Mouse (Mus musculus): ENCODE measurements at regions not wholly inside any gene's neighbourhood (a gene's known extent, or its start where the extent isn't known, plus 50 kb on each side); places are given as distances from the start of the nearest gene placed in this dataset.
A peak's percentile ranks its signal among the peaks of the same experiment; 100 is the strongest.

DNA sequence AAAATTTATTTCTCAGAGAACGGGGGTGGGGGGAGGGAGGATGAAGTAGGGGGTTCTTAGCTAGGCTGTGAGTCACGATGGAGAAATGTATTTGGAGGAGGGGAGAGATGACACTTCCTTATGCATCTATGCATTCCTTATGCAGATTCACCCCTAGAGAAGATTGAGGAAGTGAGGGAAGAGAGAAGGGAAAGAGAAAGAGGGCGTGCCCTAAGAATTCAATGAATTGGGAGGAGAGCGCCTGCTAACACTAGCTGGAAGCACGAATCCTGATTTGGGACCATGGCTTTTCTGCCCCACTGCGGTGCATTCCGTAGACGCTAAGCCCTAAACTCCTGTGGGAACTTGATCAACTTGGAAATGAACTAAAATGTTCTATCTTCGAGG lies 56.1 kb downstream of the Foxi3 start:
- DNase-seq (ENCODE audit: low spot score in 2 of 2) = no peak

DNA sequence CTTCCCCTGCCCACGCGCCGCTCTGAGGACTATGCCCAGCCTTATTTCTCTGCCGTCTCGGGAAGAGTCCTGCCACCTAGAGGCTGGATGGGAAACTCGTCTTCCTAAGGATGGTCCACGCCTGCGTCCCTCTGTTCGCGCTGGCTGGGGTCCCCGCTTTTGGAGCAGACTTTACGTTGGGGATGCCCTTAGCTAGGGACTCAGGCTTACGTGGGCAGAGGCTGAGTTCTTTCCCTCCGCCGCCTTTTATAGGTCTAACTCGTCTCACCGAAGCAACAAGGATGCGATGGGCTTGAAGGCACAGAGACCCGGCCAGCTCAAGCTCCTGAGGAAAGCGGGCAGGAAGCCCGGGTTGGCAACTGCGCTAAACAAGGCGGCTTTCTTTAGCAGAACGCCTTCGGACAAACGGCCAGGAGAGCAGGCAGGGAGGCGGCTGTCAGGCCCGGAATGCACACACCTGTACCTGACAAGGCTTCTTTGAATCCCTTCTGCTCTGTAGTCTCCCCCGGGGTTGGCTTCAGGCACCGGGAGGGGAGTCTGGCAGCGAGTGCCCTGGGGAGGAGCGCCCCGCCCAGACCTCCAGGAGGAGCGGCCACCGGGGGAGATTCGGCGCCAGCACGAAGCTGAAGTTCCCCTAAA lies 56.6 kb downstream of the Foxi3 start:
- peak in 1 of 2 experiments; percentile 18 for DNase-seq (ENCODE audit: low spot score in 2 of 2)

DNA sequence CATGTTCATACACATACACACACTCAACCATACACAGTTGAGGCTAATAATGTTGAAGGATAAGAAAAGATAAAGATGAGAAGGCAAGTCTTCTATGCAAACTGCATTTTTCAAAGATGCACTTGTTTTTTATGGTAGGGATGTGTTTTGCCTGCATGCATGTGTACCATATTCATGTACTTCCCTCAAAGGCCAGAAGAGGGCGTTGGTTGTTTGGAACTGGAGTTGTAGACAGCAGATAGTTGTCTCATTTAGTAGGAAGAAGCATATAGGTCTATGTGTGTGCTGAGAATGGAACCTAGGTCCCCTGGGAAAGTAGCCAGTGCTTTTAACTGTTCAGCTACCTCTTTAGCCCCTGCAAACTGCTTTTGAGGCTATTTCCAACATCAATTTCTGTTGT lies 60.1 kb downstream of the Foxi3 start:
- no peak for DNase-seq (ENCODE audit: low spot score in 2 of 2)

DNA sequence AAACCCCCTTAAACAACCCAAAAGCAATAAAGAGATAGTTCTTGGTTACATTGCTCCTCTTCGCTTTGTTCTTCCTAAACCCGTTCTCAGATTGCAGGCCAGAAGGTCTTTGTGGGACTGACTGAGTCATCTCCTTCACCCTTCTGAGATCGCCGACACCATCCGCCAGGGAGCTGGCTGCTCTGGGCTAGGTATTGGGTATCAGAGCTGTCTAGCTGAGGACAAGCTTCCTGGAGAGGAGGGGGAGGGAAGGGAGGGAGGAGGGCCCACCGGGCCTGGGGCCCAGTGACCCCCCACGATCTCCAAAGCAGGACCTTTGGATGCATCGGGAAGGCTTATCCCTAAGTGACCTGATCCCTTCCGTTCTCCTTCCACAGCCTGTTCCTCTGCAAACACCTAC lies 65.0 kb downstream of the Foxi3 start:
- no peak for DNase-seq (ENCODE audit: low spot score in 2 of 2)

DNA sequence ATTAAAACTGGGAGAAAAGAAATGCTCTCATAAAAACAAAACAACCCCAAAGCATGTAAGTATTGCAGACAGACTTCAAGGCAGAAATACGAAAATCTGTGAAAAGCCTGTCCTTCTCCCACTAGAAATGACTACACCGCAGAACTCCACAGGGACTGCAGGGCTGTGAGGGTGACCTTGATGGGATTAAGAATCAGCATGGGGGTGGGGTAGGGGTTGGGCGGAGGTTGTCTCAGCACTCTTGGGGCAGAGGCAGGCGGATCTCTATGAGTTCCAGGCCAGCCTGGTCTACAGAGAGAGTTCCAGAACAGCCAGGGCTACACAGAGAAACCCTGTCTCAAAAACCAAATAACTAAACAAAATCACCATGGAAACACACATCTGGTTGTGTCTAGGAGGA lies 69.1 kb downstream of the Foxi3 start:
- no peak for DNase-seq (ENCODE audit: low spot score in 2 of 2)

DNA sequence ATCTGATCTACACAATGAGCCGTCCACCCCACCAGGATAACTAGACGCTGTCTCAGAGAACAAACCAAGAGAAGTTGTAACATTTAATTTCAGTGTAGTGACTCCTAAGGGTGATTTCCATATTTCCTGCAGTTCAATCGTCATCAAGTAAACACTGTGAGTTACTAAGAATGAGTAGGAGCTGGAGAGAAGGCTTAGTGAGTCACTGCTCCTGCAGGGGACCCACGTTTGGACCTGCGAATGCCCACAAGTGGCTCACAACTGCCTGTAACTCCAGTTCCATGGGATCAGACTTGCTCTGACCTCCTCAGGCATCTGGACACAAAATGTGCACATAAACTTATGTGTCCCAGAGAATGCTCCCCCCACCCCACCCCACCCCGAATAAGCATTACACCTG lies 73.3 kb downstream of the Foxi3 start:
- DNase-seq (ENCODE audit: low spot score in 2 of 2) = no peak

DNA sequence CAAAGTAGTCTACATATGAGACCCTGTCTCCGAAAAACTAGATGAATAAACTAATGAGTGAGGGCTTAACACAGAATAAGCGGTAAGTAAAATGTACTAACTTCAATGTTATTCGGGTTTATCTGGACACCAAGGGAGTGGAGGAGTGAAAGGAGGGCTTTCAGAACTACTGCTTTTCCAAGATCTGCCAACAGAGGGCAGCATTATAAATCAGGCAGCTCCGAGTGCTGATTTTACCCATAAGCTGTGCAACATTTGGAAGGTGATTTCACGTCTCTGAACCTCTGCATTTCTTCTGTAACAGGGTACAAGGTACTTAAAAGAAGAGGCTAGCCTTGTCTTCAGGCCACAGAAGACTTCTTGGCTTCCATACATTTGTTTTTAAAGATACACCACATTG lies 74.2 kb downstream of the Foxi3 start:
- no peak for DNase-seq (ENCODE audit: low spot score in 2 of 2)

DNA sequence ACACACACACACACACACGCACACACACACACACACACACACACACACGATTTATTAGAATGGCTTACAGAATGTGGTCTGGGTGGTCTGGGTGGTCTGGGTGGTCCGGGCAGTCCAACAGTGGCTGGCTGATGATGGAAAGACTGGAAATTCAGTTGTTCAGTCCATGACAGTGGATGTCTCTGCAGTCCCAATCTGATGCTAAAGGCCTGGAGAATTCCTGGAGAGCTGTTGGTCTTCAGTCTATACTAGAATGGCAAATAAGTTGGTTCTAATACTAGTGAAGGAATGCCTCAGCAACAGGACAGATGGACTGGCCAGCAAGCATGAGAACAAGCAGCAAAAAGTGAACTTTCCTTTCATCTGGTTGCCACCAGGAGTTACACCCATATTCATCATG lies 87.9 kb downstream of the Foxi3 start:
- no peak for DNase-seq (ENCODE audit: low spot score in 2 of 2)

DNA sequence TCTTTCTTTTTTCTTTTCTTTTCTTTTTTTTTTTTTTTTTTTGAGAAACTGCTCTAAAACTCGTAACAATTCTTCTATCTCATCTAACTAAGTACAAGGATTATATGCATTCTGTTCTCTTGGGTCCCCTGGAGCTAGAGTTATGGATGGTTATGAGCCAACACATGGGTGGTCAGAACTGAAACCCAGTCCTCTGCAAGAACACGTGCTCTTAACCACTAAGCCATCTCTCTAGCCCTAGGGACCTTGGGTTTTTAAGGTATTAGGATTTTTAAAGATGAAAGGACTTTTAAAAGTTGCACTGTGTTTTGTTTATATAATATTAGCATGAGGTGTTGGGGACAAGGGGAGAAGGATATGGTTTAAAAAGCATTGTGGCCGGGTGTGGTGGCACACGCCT lies 88.9 kb downstream of the Foxi3 start:
- DNase-seq (ENCODE audit: low spot score in 2 of 2) = no peak

DNA sequence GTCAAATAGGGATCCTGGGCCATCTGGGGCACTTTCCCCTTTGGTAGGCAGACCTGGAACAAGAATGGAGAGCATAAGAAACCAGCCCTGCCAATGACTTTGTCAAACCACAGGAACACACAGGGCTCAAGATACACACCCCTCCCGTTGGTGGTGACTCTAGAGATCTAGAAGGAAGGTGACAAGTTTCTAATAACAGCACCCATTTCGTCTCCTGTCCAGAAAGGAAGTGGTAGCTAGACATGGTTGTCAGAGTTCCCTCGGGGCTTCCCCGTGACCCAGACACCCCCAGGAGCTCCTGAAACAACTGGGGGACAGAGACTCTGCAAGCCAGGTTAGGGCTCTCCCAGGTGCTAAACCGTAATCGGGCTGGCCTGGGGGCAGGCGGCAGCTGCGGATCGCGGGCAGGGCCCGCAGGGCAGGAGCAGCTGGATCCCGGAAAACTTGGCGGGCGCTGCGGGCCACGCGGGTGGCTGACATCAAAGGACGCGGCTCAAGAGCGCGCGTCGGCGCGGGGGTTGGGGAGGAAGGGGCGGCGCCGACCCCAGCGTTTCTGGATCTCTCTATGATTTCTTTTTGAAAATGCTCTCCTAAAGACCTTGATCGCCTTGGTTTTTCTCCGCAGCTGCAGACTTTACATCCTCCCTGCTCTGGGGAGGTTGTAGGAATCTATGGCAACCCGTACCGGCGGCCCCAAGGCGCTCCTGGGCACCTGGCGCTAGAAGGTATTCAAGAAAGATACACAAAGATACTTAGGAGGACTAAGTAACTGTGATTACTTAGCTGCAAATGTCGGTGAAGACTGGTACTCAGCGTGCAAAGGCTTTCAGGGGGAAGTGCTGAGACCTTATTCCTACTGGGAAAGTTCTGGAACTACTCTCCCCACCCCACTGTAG lies 92.1 kb downstream of the Foxi3 start:
- no peak for DNase-seq (ENCODE audit: low spot score in 2 of 2)

DNA sequence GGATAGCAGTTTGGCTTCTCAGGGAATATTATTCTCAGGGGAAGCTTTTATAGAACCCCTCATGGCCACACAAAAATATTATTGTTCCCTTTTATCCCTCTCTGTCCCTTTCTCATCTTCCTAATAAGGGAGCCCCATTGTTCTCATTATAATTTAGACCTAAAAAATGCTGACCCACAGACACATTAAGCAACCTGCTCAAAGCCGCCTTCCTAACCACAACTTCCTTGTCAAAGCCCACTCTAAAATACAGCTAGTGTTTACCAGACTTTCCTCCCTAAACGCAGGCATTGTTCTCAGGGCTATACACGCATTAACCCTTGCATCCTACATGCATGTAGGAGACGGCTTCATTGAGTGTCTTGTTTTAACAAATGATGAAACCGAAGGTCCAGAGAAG lies 93.9 kb downstream of the Foxi3 start:
- DNase-seq (ENCODE audit: low spot score in 2 of 2) = no peak

DNA sequence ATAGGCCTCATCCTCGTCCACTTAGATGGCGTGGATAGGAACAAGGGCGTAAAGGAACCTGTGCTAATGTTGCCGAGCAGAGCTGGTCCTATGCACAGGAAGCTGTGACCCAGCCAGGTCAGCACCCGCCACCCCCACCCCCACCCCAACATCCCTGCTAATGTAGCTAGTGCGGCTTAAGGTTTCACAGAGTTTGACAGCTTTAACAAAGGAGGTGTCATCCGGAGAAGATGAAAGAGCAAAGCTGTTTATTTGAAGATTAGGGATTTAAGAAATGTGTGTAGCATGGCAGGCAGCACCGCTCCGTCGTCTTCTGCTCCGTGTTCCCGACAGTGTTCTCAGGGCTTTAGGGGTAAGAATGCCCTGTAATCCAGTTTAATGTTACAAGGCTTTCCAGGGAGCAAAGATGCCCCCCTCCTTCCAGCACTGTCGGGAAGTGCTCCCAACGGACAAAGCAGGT lies 93.5 kb downstream of the Thnsl2 start:
- DNase-seq (ENCODE audit: low spot score in 2 of 2) = no peak

DNA sequence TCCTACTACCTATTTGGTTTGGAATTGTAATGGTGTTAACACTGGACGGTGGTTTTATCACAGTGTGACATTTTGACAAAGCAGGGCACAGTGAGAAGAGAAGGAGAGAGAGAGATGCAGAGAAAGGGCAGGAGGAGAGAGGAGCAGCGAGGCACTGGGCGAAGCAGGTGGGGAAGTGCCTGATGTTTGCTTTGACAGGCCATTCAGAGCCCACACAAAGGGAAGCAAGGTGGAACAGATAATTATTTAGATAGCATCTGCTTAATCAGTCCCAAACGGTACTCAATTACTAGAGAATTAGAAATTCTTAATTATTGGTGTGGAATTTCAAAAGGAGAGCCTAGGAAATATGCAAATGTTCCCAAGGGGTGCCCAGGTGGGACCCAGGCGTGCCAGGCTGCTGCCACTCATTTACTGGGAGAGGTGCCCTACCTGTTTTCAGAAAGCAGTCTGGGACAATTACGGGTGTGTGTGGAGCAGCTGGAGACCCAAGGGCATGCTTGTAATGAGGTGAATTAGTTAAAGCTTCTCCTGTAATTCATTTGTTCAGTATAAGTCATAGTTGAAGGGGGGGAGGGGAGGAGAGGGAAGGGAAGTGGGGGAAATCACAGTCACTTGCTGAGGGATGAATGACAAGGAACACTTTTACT lies 86.9 kb downstream of the Thnsl2 start:
- no peak for DNase-seq (ENCODE audit: low spot score in 2 of 2)

DNA sequence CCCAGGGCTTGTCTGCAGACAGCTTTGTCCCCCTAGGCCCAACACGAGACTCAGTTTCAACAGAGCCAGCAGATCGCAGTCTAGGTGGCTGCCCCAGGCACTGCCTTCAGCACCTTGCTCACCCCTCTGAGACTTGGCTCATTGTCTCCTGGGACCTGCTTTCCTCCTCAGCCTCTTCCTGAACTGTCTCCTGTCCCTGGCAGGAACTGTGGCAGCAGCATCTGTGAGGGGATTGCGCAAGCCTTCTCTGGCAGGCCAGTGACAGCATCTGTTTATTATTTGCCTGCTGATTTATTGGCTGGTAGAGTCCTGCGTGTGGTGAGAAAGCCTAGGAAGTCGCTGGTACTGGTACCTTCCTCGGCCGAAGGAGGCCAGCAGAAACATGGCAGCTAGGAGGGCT lies 84.1 kb downstream of the Thnsl2 start:
- no peak for DNase-seq (ENCODE audit: low spot score in 2 of 2)

DNA sequence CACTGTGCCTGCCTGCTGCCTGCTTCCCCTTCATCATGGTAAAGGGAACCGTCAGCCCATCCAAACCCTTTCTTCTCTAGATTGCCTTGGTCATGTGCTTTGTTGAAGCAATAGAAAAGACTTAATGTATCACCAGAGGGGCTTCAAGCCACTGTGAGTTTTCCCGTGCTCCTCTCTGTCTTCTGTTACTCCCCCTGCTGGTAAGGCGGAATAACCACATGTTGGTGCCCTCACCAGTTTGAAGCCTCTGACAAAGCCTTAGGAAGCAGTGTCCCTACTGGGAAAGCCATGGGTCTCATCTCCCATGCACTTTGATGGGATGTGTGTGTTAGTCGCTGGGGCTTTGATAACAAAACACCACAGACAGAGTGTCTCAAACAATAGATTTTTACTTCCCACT lies 81.3 kb downstream of the Thnsl2 start:
- DNase-seq (ENCODE audit: low spot score in 2 of 2) = no peak

DNA sequence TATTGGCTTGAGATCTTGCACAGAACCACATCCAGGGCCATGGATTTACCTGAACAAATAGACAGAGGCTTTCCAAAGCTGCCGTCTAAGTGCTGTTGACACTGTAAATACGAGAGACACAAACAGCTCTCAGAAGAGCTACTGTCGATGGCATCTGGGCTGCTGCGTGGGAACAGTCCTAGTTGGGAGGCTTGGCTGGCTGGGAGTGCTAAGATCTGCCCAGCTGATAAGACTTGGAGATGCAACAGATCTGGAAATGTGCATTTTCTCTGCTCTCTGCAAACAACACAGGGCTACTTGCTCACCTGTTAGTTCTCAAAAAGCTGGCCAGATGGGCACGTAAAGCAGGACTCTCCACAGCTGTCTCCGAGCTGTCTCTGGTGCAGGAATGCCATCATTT lies 78.8 kb downstream of the Thnsl2 start:
- no peak for DNase-seq (ENCODE audit: low spot score in 2 of 2)

DNA sequence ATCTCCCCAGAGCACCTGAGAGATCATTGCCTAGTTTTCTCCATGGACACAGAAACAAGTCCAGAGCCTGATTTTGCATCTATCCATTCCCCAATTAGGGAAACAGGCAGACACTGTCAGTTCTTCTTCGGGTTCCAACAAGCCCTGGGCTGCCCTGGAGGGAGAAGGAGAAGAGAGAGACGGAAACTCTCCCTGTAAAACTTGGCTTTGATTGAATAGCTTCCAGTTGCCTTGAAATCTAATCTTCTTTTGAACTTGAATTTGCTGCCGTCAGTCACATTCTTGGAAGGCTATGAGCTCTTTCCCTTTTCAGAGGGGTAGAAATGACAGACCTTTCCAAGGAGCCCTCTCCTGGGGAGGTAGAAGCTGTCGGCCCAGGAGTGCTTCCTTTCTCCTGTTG lies 75.0 kb downstream of the Thnsl2 start:
- no peak for DNase-seq (ENCODE audit: low spot score in 2 of 2)

DNA sequence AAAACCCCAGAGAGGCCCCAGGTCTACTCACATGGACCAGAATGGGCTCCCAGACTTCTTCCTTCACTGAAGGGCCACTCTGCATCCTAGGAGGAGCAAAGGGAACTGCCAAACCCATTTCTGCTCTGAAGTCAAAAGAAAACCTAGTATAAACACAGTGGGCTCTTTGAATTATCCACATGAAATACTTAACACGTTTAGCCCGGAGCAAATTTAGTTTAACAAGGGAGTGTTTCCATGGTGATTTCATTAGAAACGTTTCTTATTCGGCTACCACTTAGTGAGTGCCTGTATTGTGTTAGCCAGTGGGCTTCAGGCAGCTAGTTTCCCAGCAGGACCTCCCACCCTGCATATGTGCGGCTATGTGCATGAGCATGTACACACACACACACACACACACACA lies 69.4 kb downstream of the Thnsl2 start:
- no peak for DNase-seq (ENCODE audit: low spot score in 2 of 2)
